Mouse (Mus musculus) MEL (cell line): ENCODE measurements around the gene Tiam1.

Source experiments
- CTCF ChIP-seq, 3 experiments: IDR thresholded peaks in 2 of 3; conservative IDR thresholded peaks in 1 of 3; 2 replicates each; pipeline ENCODE4 v1.5.1; 2011 to 2012; ENCODE audit warnings: low read length in 3 of 3, low read depth in 2 of 3, mild to moderate bottlenecking in 2 of 3, improper control_type of control experiment in 1 of 3, inconsistent platforms in 1 of 3, mixed read lengths in 1 of 3, moderate library complexity in 1 of 3; ENCODE audit not compliant: control insufficient read depth in 1 of 3, insufficient read depth in 1 of 3, poor library complexity in 1 of 3, severe bottlenecking in 1 of 3
- HCFC1 ChIP-seq: IDR thresholded peaks from 2 replicates; pipeline ENCODE4 v1.6.1; 2012; ENCODE audit warnings: low read depth, mild to moderate bottlenecking, inconsistent platforms, low read length, improper control_type of control experiment, moderate library complexity
- JUND ChIP-seq: IDR thresholded peaks from 2 replicates; pipeline ENCODE4 v1.6.1; 2011; ENCODE audit warnings: low read depth, mild to moderate bottlenecking, improper control_type of control experiment, low read length
- MAX ChIP-seq: IDR thresholded peaks from 2 replicates; pipeline ENCODE4 v1.6.1; 2011; ENCODE audit warnings: low read length, improper control_type of control experiment
- MXI1 ChIP-seq: IDR thresholded peaks from 2 replicates; pipeline ENCODE4 v1.6.1; 2011; ENCODE audit warnings: mild to moderate bottlenecking, low read depth, low read length, improper control_type of control experiment
- POLR2A ChIP-seq, 2 experiments: IDR thresholded peaks; 2 replicates each; pipeline ENCODE4 v1.6.1; 2011 to 2012; ENCODE audit warnings: low read length in 2 of 2, mild to moderate bottlenecking in 2 of 2, control low read depth in 1 of 2, improper control_type of control experiment in 1 of 2, low read depth in 1 of 2, moderate library complexity in 1 of 2; ENCODE audit not compliant: control insufficient read depth in 1 of 2, insufficient read depth in 1 of 2, poor library complexity in 1 of 2
- USF1 ChIP-seq: IDR thresholded peaks from 2 replicates; pipeline ENCODE4 v1.6.1; 2014; ENCODE audit warnings: low read depth, mild to moderate bottlenecking, inconsistent platforms, low read length, improper control_type of control experiment, moderate library complexity
- ZMIZ1 ChIP-seq: IDR thresholded peaks from 2 replicates; pipeline ENCODE4 v1.6.1; 2012; ENCODE audit warnings: low read depth, mild to moderate bottlenecking, inconsistent platforms, low read length, improper control_type of control experiment, moderate library complexity

DNA sequence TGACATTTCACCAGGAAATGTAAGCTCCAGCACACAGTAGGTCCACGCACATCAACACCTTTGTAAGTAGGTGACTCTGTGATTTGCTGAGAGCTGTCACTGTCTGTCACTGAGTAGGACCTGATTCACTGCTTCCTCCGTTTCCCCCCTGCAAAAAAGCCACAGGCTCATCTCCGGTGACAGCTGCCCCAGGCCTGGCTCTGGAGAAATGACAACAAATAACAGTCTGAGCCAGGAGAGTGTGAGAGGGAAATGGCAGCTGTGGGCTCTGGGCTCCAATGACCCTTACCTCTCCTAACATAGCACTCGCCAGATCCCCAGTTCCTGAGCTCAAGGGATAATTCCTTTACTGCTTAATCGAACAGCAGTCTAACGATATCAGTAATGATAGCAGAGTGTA lies 301.7 kb downstream of the Tiam1 start:
- TF ChIP-seq USF1 = no peak
- TF ChIP-seq MXI1 = no peak
- TF ChIP-seq CTCF (IDR thresholded peaks at IDR 0.05 in 2 of 3, conservative IDR thresholded peaks at IDR 0.05 in 1 of 3; ENCODE audit: control insufficient read depth in 1 of 3, insufficient read depth in 1 of 3, low read depth in 2 of 3, low read length in 3 of 3, poor library complexity in 1 of 3, severe bottlenecking in 1 of 3) = no peak
- TF ChIP-seq JUND = no peak
- TF ChIP-seq ZMIZ1 = no peak
- no peak for TF ChIP-seq MAX
- no peak for TF ChIP-seq POLR2A (IDR thresholded peaks at IDR 0.05; ENCODE audit: control insufficient read depth in 1 of 2, insufficient read depth in 1 of 2, low read depth in 1 of 2, low read length in 2 of 2, poor library complexity in 1 of 2)
- no peak for TF ChIP-seq HCFC1
